Mouse (Mus musculus) thymus, adult 2 months (tissue): ENCODE data around the gene Hist3h2ba.

Experiments used
- CTCF ChIP-seq: fragments of 200-500 bp; IDR thresholded peaks from 2 replicates; pipeline ENCODE4 v1.5.1; 2012; ENCODE audit warnings: mild to moderate bottlenecking, control low read depth, low read length, moderate library complexity, borderline replicate concordance; ENCODE audit not compliant: control insufficient read depth, poor library complexity, insufficient read depth; ENCODE audit errors: extremely low read depth
- POLR2A ChIP-seq: fragments of 200-500 bp; IDR thresholded peaks from 2 replicates; pipeline ENCODE4 v1.6.1; 2012; ENCODE audit warnings: mild to moderate bottlenecking, low read length, control low read depth, moderate library complexity; ENCODE audit not compliant: control insufficient read depth, poor library complexity, insufficient read depth; ENCODE audit errors: extremely low read depth

DNA sequence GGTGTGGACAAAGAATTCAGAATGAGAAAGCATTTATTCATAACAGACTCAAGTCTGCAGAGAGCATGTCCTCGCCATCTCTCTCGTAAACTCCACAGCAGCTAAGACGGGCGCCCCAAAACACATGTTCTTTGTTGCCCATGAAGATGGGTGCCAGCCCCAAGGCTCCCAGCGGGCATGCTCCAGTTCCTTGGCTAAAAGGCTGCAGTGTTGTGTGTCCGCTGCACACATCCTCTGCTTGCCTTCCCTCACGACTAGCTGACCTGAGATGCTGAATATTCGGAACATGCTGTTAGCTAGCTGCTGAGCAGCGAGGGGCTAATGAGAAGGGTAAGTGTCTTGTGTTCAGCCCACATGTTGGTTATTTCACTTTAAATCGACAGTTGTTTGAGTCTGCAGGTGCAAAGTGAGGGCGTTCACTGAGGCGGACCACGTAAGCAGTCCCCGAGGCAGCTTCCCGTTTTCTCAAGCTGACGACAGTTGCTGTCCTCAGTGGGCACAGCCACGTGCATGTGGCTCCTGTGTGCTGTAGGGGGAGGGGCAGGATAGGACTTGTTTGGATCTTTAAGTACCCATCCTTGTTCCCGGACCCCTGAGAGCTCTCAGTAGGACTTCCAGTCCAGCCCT is 33.9 kb downstream of the Hist3h2ba start:
- TF ChIP-seq POLR2A (no peak), CTCF (no peak)
